Mouse (Mus musculus) liver, postnatal 0 days (tissue): ENCODE data around the gene Trmt10a.

Source experiments
- CTCF ChIP-seq: sonication (generic); IDR thresholded peaks from 2 replicates; pipeline ENCODE4 v1.5.1; 2016; ENCODE audit warnings: antibody characterized with exemption, low read depth
- EP300 ChIP-seq: IDR thresholded peaks from 2 replicates; pipeline ENCODE4 v1.6.1; 2016; ENCODE audit warnings: antibody characterized with exemption, low read depth, mild to moderate bottlenecking

GRCm38 (mm10) chr3:138192260-138192659, 49.0 kb downstream of the Trmt10a start:
- TF ChIP-seq EP300 (no peak), CTCF (no peak)
